Mouse (Mus musculus): ENCODE data around the gene Mrrf.

Mrrf gene

DNA sequence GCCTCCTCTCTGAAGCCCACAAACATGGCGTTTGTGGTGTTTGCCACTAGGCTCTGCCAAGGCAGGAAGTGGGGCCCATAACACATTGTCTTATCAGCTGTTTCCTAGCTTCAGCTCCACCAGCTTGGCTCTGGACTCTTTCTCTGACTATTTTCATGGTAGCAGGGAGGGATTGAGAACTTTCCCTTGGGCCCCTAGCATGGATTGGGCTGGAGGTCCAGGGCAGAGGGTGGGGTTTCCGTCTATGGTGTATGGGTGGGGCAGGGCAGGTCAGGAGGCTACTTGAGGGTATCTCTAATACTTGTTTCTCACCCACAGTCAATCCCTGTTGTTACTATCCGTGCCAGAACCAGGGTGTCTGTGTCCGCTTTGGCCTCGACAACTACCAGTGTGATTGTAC lies 100.7 kb downstream of the Mrrf start:
- DNase-seq: no peak

DNA sequence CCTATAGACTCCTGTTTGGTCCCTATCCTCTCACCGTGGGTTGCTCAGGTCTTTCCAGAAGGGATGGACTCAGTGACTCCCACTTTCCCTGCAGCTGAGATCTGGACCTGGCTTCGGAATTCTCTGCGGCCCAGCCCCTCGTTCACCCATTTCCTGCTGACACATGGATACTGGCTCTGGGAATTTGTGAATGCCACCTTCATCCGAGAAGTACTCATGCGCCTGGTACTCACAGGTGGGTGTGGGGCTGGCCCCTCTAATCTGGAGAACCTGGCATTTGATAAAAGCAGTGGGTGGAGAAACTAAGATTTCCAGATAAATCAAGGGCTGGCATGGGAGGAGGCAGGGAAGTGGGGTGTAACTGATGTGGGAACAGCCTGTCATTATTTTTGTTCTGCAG lies 101.4 kb downstream of the Mrrf start:
- no peak for DNase-seq

DNA sequence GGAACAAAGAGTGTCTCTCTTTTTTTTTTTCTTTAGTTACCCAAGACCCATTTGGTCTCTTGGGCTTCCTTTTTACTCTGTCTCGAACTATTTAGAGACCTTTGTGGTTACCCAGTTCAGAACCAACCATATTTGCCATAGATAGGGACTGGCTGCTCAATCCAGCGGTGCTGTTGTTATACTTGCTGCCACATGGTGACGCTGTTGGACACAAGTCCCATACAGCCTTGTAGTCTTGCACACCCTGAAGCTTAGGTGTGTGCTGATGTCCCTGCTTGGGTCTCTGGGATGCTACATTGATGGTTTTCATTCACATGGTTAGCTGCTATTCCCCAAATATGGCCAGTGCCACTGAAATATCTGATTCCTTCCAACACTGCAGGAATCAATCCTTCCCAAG lies 102.3 kb downstream of the Mrrf start:
- no peak for DNase-seq

DNA sequence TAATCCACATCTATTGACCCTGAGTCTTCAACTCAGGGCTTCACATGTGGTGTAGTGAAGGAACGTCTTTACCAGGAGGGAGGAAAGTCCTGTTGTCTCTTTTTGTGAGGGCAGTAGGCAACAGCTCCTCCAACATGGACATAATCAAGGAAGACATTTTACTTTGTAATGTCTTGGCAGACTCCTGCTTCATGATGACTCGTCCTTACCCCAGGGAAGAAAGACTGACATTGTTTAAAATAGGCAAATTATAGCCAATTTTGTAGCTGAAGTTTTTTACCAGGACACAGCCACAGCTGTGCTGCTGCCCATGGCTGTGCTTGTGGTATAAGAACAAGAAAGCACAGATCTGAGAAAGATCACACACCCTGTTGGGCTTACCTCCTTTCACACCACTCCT lies 102.8 kb downstream of the Mrrf start:
- no peak for DNase-seq
